ENCODE assay signal across 8 mouse cellular contexts in the genomic region with DNA sequence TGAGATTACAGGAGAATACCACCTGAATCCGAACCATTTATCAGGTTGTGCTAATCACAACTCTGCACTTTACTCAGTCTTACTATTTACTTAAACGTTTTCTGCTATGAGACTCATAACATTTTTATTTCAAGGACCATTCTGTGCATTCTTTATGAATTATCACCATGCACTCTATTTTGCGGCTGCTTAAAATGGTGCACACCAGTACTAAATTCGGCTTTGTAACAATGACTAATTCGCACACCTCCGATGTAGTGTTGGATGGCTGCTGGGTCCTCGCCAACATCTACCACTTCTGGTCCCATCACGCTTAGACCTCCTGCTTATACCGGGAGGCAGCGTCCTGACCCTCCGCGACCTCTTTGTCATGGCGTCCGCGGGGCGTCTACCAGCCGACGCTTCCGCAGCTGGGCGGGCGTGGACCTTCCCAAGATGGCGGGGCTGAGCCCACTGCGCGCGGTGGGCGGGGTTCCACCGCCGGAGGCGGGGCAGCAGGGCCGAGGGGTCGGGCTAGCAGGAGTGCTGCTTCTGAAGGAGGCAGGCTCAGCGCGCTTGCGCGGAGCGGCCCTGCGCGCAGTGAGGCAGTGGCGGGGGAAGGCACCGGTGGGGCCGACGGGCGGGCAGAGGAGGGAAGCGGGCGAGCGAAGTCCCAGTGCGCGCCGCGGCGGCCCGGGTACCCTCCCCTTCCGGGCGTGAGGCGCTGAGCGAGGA. TPM values are rescaled to one million over a fixed set of nuclear protein-coding genes. Genes with fewer than 3 reads are reported as not detected.
DNase-seq lines count a peak whose midpoint lies in the region; ATAC-seq and TF ChIP-seq lines count a peak whose summit lies in the region.

Ube2g1 (plus strand) TSS at position 590 of the 714 bp plus-strand sequence.

- no peaks in the 10 kb centered on the region for H3K36me3 ChIP-seq in ES-Bruce4 (ENCODE audit: control insufficient read depth, insufficient read depth, low read length, poor library complexity, severe bottlenecking)
- H3K36me3 ChIP-seq in forebrain, embryonic 13.5 days (ENCODE audit: poor library complexity, severe bottlenecking), result no peaks in the 10 kb centered on the region
- no peaks in the 10 kb centered on the region for H3K36me3 ChIP-seq in liver, postnatal 0 days (replicated peaks; ENCODE audit: insufficient read depth, low read length)
- no peaks in the 10 kb centered on the region for H3K36me3 ChIP-seq in neural tube, embryonic 14.5 days (ENCODE audit: control insufficient read depth, insufficient read depth, low read length)

- H3K9me3 ChIP-seq in ES-Bruce4 (replicated peaks; ENCODE audit: control insufficient read depth, insufficient read depth, low read length, poor library complexity, severe bottlenecking), result no peaks in the 10 kb centered on the region
- no peaks in the 10 kb centered on the region for H3K9me3 ChIP-seq in forebrain, embryonic 13.5 days (replicated peaks)
- H3K9me3 ChIP-seq in liver, postnatal 0 days (ENCODE audit: low read length), result no peaks in the 10 kb centered on the region
- H3K9me3 ChIP-seq in neural tube, embryonic 14.5 days (ENCODE audit: control insufficient read depth, low read length), result no peaks in the 10 kb centered on the region

- H3K27me3 ChIP-seq in ES-Bruce4 (ENCODE audit: control insufficient read depth, insufficient read depth, low read length, poor library complexity, severe bottlenecking), result no peaks in the 10 kb centered on the region
- H3K27me3 ChIP-seq in forebrain, embryonic 13.5 days, result no peaks in the 10 kb centered on the region
- no peaks in the 10 kb centered on the region for H3K27me3 ChIP-seq in liver, postnatal 0 days (ENCODE audit: insufficient read depth, low read length)
- H3K27me3 ChIP-seq in neural tube, embryonic 14.5 days (ENCODE audit: control insufficient read depth, insufficient read depth, low read length), result peaks cover 3% of the 10 kb centered on the region; the same call in 1 of the 2 replicates

- WGBS in forebrain, embryonic 13.5 days, result 3% methylated on average over 48 of the region's 56 CpGs
- WGBS in large intestine, adult 2 months, result 2% methylated on average over 54 of the region's 56 CpGs
- WGBS in liver, postnatal 0 days (ENCODE audit: insufficient replicate concordance), result 2% methylated on average over 53 of the region's 56 CpGs
- 3% methylated on average over 48 of the region's 56 CpGs for WGBS in neural tube, embryonic 14.5 days

- peak; percentile 93 for ATAC-seq in cerebellum, adult (ENCODE audit: insufficient number of reproducible peaks, low FRiP score, low TSS enrichment)
- ATAC-seq in forebrain, embryonic 13.5 days, result peak; percentile 96
- ATAC-seq in liver, postnatal 0 days, result peak; percentile 89
- peak; percentile 93 for ATAC-seq in neural tube, embryonic 14.5 days (ENCODE audit: low read depth)

- TF ChIP-seq EP300 in ES-Bruce4 (IDR thresholded peaks at IDR 0.05; ENCODE audit: insufficient read depth, low read depth, low read length), result peak; percentile 43; the same call in 1 of the 2 replicates
- no peak for TF ChIP-seq EP300 in liver, postnatal 0 days (IDR thresholded peaks at IDR 0.05; ENCODE audit: low read depth)

- no peak for TF ChIP-seq CTCF in ES-Bruce4 (IDR thresholded peaks at IDR 0.05; ENCODE audit: low read depth, low read length)
- TF ChIP-seq CTCF in liver, postnatal 0 days (IDR thresholded peaks at IDR 0.05; ENCODE audit: low read depth), result no peak

- peak within 1 kb of the TSS; percentile 69 for H3K27ac ChIP-seq in ES-Bruce4 (ENCODE audit: insufficient read depth, low read length)
- peak within 1 kb of the TSS; percentile 98 for H3K27ac ChIP-seq in forebrain, embryonic 13.5 days
- peak within 1 kb of the TSS; percentile 97 for H3K27ac ChIP-seq in liver, postnatal 0 days (ENCODE audit: low read depth)
- peak within 1 kb of the TSS; percentile 97 for H3K27ac ChIP-seq in neural tube, embryonic 14.5 days (ENCODE audit: low read depth, low read length)

- no peaks in the 10 kb centered on the region for H3K4me1 ChIP-seq in ES-Bruce4 (ENCODE audit: control insufficient read depth, insufficient read depth, low read length)
- H3K4me1 ChIP-seq in forebrain, embryonic 13.5 days, result peaks cover 26% of the 10 kb centered on the region
- H3K4me1 ChIP-seq in liver, postnatal 0 days (ENCODE audit: insufficient read depth), result peaks cover 16% of the 10 kb centered on the region
- H3K4me1 ChIP-seq in neural tube, embryonic 14.5 days (ENCODE audit: control insufficient read depth, insufficient read depth, low read length), result peaks cover 6% of the 10 kb centered on the region

- peak within 1 kb of the TSS; percentile 68 for H3K4me2 ChIP-seq in forebrain, embryonic 13.5 days
- peak within 1 kb of the TSS; percentile 88 for H3K4me2 ChIP-seq in liver, postnatal 0 days (ENCODE audit: low read depth, low read length)
- peak within 1 kb of the TSS; percentile 71 for H3K4me2 ChIP-seq in neural tube, embryonic 14.5 days (ENCODE audit: low read depth, low read length)

- peak within 1 kb of the TSS; percentile 87 for H3K4me3 ChIP-seq in ES-Bruce4 (ENCODE audit: low read depth, low read length)
- H3K4me3 ChIP-seq in forebrain, embryonic 13.5 days, result peak within 1 kb of the TSS; percentile 98
- H3K4me3 ChIP-seq in liver, postnatal 0 days (ENCODE audit: low read depth, low read length), result peak within 1 kb of the TSS; percentile 99
- peak within 1 kb of the TSS; percentile 98 for H3K4me3 ChIP-seq in neural tube, embryonic 14.5 days (ENCODE audit: low read depth, low read length)

- intact Hi-C loops in heart, postnatal 10 days (cut with DNase I), result loop anchor here (2.0 kb wide), 1 partner anchor 84 kb away; the partner anchor contains the start of gene Ankfy1

- peak within 1 kb of the TSS; percentile 96 for H3K9ac ChIP-seq in ES-Bruce4 (ENCODE audit: low read depth, poor library complexity, severe bottlenecking)
- peak within 1 kb of the TSS; percentile 98 for H3K9ac ChIP-seq in forebrain, embryonic 13.5 days
- peak within 1 kb of the TSS; percentile 86 for H3K9ac ChIP-seq in liver, postnatal 0 days (replicated peaks)
- peak within 1 kb of the TSS; percentile 94 for H3K9ac ChIP-seq in neural tube, embryonic 14.5 days (replicated peaks; ENCODE audit: low read depth, low read length)

- peak; percentile 99 for DNase-seq in heart, postnatal 10 days
- peak; percentile 85 for DNase-seq in large intestine, adult 2 months (ENCODE audit: low read depth, low spot score)
- DNase-seq in liver, postnatal 0 days, result peak; percentile 99
- peak; percentile 98 for DNase-seq in testis, postnatal 10 days (ENCODE audit: low spot score)

- TF ChIP-seq POLR2A in ES-Bruce4 (IDR thresholded peaks at IDR 0.05; ENCODE audit: insufficient read depth, low read length), result peak; percentile 14

RNA-seq across cellular contexts. Expression of gene Ube2g1, which starts in this region (rescaled TPM):
- polyA plus RNA-seq in ES-Bruce4 (2011; ENCODE audit: insufficient read depth, insufficient read length, low read depth, missing spikeins), result 36.6 and 43.0 TPM in 2 replicates
- 100 and 104 TPM in 2 replicates for polyA plus RNA-seq in forebrain, embryonic 13.5 days (2015; fragmentation: Nextera tagmentation; extraction: Ambion mirVana)
- total RNA-seq in heart, postnatal 10 days (2021), result 10 to 100 TPM; 63.8 to 71.0 TPM
- 4.6 and 8.1 TPM in 2 replicates for polyA plus RNA-seq in large intestine, adult 2 months (2012; rRNA removed)
- 28.1 and 28.6 TPM in 2 replicates for polyA plus RNA-seq in liver, postnatal 0 days (2015; fragmentation: Nextera tagmentation; extraction: Ambion mirVana)
- 90.0 and 109 TPM in 2 replicates for polyA plus RNA-seq in neural tube, embryonic 14.5 days (2014; fragmentation: Nextera tagmentation; extraction: Ambion mirVana)

Comparison
In these comparisons a context has a peak if more than half of its experiments do, and no peak if none do; other contexts are left out.
1. Peak in every context shown above with its lines: DNase-seq, ATAC-seq, H3K4me3 ChIP-seq and H3K27ac ChIP-seq.